Mouse (Mus musculus) CH12F3 (cell line): ENCODE results near the gene Slc4a3.

Source experiments
- in situ Hi-C: fragments of 300-500 bp; cut with MboI; formaldehyde crosslinking; loops from 2 replicates; pipeline ENCODE4 v1.14.3; 2020; ENCODE audit warnings: low sequenced_read_pairs

Gene Slc4a3

DNA sequence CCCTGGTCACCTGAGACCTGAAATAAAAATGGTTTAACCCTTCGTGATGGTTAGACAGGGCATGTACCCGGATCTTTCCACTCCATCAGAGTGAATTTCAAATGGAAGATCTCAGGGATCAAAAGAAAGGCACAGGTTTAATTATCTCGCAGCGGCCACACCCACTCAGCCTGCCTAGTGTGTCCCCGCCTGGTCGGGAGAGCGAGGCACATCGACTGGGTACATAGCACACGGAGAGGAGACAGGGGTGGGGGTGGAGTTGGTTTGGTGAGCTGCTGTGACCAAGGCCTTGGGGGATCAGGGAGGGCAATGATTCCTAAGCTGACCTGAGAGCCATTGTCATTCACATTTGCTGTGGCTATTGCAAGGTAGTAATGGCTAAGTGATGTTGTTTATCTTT, 48.8 kb downstream of the Slc4a3 start:
- in situ Hi-C loops, result no loop called here

- in situ Hi-C loops, result no loop called here
These were observed 49.9 kb downstream of the Slc4a3 start for GRCm38 (mm10) chr1:75595930-75596329.

DNA sequence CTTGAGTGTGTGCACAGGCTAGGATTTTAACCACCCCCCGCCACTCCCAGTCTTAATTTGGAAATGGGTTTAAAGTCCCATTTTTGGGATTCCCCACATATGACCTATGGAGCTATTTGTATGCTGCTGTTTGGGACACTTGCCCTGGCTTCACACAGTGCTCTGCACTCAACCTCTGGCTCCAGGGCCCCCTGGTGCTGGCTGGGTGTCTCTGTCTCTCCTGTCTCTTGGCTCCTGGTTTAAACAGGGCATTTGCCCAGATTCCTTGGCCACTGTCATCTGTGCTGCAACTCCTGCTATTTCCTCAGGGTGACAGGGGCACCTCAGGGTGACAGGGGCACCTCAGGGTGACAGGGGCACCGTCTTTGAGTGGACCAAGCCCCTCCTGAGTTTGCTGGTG, 50.8 kb downstream of the Slc4a3 start:
- in situ Hi-C loops, result no loop called here

GRCm38 (mm10) chr1:75597622-75598021, 51.6 kb downstream of the Slc4a3 start:
- in situ Hi-C loops, result no loop called here

DNA sequence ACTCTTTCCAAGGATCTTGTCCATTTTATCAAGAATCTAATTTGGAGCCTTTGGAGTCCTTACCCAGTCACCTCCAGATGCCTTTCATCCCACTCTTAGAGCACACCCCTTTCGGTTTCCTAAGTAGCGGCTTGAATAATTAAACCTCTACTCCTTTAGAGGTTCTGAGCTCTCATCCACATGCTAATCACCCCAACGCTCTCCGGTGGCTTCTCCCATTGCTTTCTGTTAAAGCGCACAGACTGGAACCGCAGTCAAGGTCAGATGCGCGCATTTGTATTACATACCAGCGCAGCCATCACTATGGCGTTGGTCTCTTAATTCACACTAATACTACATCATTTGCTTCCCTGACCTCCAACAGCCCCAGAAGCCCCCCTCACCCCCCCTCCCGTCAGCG, 55.7 kb downstream of the Slc4a3 start:
- in situ Hi-C loops, result no loop called here

- in situ Hi-C loops, result no loop called here
These were observed 57.5 kb downstream of the Slc4a3 start for GRCm38 (mm10) chr1:75603584-75603983.

GRCm38 (mm10) chr1:75608225-75608624, 62.2 kb downstream of the Slc4a3 start:
- in situ Hi-C loops, result no loop called here

DNA sequence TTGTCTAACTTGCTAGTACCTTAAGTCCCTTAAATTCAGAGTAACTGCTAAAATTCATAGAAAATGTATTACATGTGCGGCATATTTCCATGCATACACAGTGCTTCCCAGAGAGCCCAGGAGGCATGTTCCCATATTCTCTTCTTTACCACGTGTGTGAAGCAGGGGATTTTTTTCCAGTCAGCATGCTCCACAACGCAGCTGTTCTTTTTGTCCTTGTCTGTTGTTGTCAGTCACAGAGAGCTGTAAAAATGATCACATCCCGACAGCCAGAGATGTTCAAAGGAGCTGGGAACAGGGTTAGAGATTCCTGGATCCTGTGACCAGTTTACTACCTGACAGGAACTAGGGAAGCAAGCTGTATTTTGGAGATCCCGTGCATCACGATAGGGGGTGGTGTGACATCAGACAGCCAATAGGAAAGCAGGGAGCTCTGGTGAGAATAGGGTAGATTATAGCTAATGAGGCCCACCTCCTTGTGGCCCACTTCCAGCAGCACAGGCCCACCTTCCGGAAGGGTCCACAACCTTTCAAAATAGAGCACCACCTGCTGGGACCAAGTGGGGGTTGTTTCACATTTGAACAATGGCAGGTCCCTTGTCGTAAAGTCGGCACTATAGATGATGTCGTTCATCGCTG, 62.7 kb downstream of the Slc4a3 start:
- in situ Hi-C loops, result no loop called here

GRCm38 (mm10) chr1:75609264-75609662, 63.2 kb downstream of the Slc4a3 start:
- in situ Hi-C loops, result no loop called here

GRCm38 (mm10) chr1:75610553-75610952, 64.5 kb downstream of the Slc4a3 start:
- in situ Hi-C loops, result no loop called here
